ENCODE assay signal across 10 mouse cellular contexts in genomic region chr6:140888610-140889009, GRCm38 (mm10).
DNase-seq lines count a peak whose midpoint lies in the region; ATAC-seq and TF ChIP-seq lines count a peak whose summit lies in the region.
"Had no signal": no experiment of that assay in that cellular context is flagged by ENCODE, and none has a peak within 500 bp of the region (broad histone marks: within the 10 kb centered on the region; RNA-seq: fewer than 3 reads in every experiment).

No protein-coding gene starts in this region.

- H3K27ac ChIP-seq in intestine, embryonic 14.5 days (ENCODE audit: low read depth), result no peak overlapping the region
- no peak overlapping the region for H3K27ac ChIP-seq in intestine, embryonic 16.5 days (ENCODE audit: low read length)

- TF ChIP-seq CTCF in brain, embryonic 14.5 days (IDR thresholded peaks at IDR 0.05; ENCODE audit: borderline replicate concordance, extremely low read depth, insufficient read depth, insufficient read length), result no peak

- no peaks in the 10 kb centered on the region for H3K4me1 ChIP-seq in intestine, embryonic 14.5 days (replicated peaks; ENCODE audit: control insufficient read depth, insufficient read depth, low read length)
- H3K4me1 ChIP-seq in intestine, embryonic 16.5 days (ENCODE audit: control insufficient read depth, insufficient read depth, low read length), result peaks cover 3% of the 10 kb centered on the region; the same call in 1 of the 2 replicates
- H3K4me1 ChIP-seq: megakaryocyte, embryonic 14.5 days had no signal

- 36% methylated on average over 11 of the region's 11 CpGs for WGBS in intestine, embryonic 14.5 days
- WGBS in intestine, embryonic 16.5 days, result 33% methylated on average over 11 of the region's 11 CpGs

- ATAC-seq in intestine, embryonic 14.5 days (replicated peaks; ENCODE audit: low FRiP score, low TSS enrichment, low read depth), result no peak
- ATAC-seq in intestine, embryonic 16.5 days, result no peak
- peak; percentile 54 for ATAC-seq in megakaryocyte progenitor cell, adult 5-6 weeks (replicated peaks; ENCODE audit: poor library complexity)

- H3K4me3 ChIP-seq in intestine, embryonic 14.5 days (ENCODE audit: low read depth, low read length), result no peak overlapping the region
- no peak overlapping the region for H3K4me3 ChIP-seq in intestine, embryonic 16.5 days (ENCODE audit: low read length)
- H3K4me3 ChIP-seq: megakaryocyte, embryonic 14.5 days had no signal

- H3K9me3 ChIP-seq in intestine, embryonic 14.5 days (ENCODE audit: control insufficient read depth, low read length), result no peaks in the 10 kb centered on the region
- no peaks in the 10 kb centered on the region for H3K9me3 ChIP-seq in intestine, embryonic 16.5 days (ENCODE audit: control insufficient read depth, low read length)

- no peak overlapping the region for H3K9ac ChIP-seq in intestine, embryonic 14.5 days (ENCODE audit: low read length)
- no peak overlapping the region for H3K9ac ChIP-seq in intestine, embryonic 16.5 days (ENCODE audit: low read depth, low read length)

- no peak for TF ChIP-seq POLR2A in brain, embryonic 14.5 days (IDR thresholded peaks at IDR 0.05; ENCODE audit: borderline replicate concordance, extremely low read depth, insufficient read depth, insufficient read length, poor library complexity, severe bottlenecking)

- no peaks in the 10 kb centered on the region for H3K27me3 ChIP-seq in intestine, embryonic 14.5 days (replicated peaks; ENCODE audit: control insufficient read depth, insufficient read depth, low read length)
- no peaks in the 10 kb centered on the region for H3K27me3 ChIP-seq in intestine, embryonic 16.5 days (replicated peaks; ENCODE audit: control insufficient read depth, insufficient read depth, low read length)
- H3K27me3 ChIP-seq: megakaryocyte, embryonic 14.5 days had no signal

- H3K36me3 ChIP-seq in intestine, embryonic 14.5 days (ENCODE audit: control insufficient read depth, insufficient read depth, low read length), result no peaks in the 10 kb centered on the region
- H3K36me3 ChIP-seq in intestine, embryonic 16.5 days (ENCODE audit: control insufficient read depth, insufficient read depth, low read length), result no peaks in the 10 kb centered on the region

- DNase-seq in intestine, embryonic 14.5 days (ENCODE audit: low spot score), result no peak
- DNase-seq in brain, embryonic 14.5 days (ENCODE audit: low read depth), result peak; percentile 47
- DNase-seq in fat pad, adult 2 months (ENCODE audit: extremely low read depth, low read depth, low spot score), result peak; percentile 30
- DNase-seq in cerebellum, postnatal 36 days, result no peak
- no peak for DNase-seq in thymus, postnatal 25 days
- DNase-seq: adrenal gland, adult 8-10 months; cerebellum, adult 8-10 months had no signal

- peak overlapping the region; percentile 11; the same call in 1 of the 2 replicates for H3K4me2 ChIP-seq in intestine, embryonic 14.5 days (ENCODE audit: low read length)
- H3K4me2 ChIP-seq in intestine, embryonic 16.5 days (ENCODE audit: low read depth, low read length), result no peak overlapping the region

Comparison
In these comparisons a context has a peak if more than half of its experiments do, and no peak if none do; other contexts are left out.
1. DNase-seq: peak in brain, embryonic 14.5 days (single experiment) and fat pad, adult 2 months (single experiment); none in intestine, embryonic 14.5 days (single experiment), cerebellum, postnatal 36 days (0 of 2) and thymus, postnatal 25 days (single experiment).